Mouse (Mus musculus) CH12.LX (cell line): ENCODE results near the gene Ilf3. TPM values are rescaled to one million over a fixed set of nuclear protein-coding genes. Genes with fewer than 3 reads are reported as not detected.

Source experiments
- DNase-seq: peaks from one replicate; pipeline ENCODE4 v3.0.0-alpha.2; 2013; ENCODE audit errors: extremely low read depth
- H3K27ac ChIP-seq: 2 replicates; pipeline ENCODE4 v1.5.1; 2012; ENCODE audit warnings: low read depth, mild to moderate bottlenecking, control low read depth, moderate library complexity; ENCODE audit not compliant: insufficient read depth
- H3K27me3 ChIP-seq: replicated peaks from 2 replicates; pipeline ENCODE3; 2012; ENCODE audit warnings: inconsistent platforms
- H3K36me3 ChIP-seq, 2 experiments: replicated peaks in 1 of 2; 2 replicates each; pipeline versions ENCODE3 to v1.6.1; 2012; ENCODE audit warnings: inconsistent platforms in 1 of 2, low read length in 1 of 2, mild to moderate bottlenecking in 1 of 2, mixed read lengths in 1 of 2, moderate library complexity in 1 of 2; ENCODE audit not compliant: control insufficient read depth in 1 of 2, insufficient read depth in 1 of 2
- H3K4me1 ChIP-seq, 2 experiments: 2 replicates each; pipeline ENCODE4 v1.6.1; 2012; ENCODE audit warnings: inconsistent platforms in 1 of 2, moderate library complexity in 1 of 2; ENCODE audit not compliant: insufficient read depth in 2 of 2, control insufficient read depth in 1 of 2
- H3K4me2 ChIP-seq: 2 replicates; pipeline ENCODE4 v1.6.1; 2012; ENCODE audit warnings: low read depth, mild to moderate bottlenecking, control low read depth; ENCODE audit not compliant: poor library complexity, insufficient read depth, severe bottlenecking
- H3K4me3 ChIP-seq, 3 experiments: fragments of 150-350 bp in 1 of 3; sonication (generic) in 1 of 3; replicated peaks in 1 of 3; 2 replicates each; pipeline versions ENCODE3 to v1.5.1; 2011 to 2012; ENCODE audit warnings: low read depth in 2 of 3, low read length in 2 of 3, mild to moderate bottlenecking in 2 of 3, moderate library complexity in 2 of 3, control low read depth in 1 of 3, improper control_type of control experiment in 1 of 3, inconsistent platforms in 1 of 3, mixed read lengths in 1 of 3; ENCODE audit not compliant: poor library complexity in 1 of 3
- H3K79me2 ChIP-seq: replicated peaks from 2 replicates; pipeline ENCODE4 v1.6.1; 2012; ENCODE audit warnings: mild to moderate bottlenecking, moderate library complexity; ENCODE audit not compliant: control insufficient read depth, poor library complexity, insufficient read depth, severe bottlenecking; ENCODE audit errors: extremely low read depth
- H3K9ac ChIP-seq: 2 replicates; pipeline ENCODE4 v1.6.1; 2012; ENCODE audit warnings: low read depth, mild to moderate bottlenecking, control low read depth, moderate library complexity; ENCODE audit not compliant: insufficient read depth
- H3K9me3 ChIP-seq: replicated peaks from 2 replicates; pipeline ENCODE3; 2012; ENCODE audit warnings: low read length, inconsistent platforms, mixed read lengths
- BHLHE40 ChIP-seq: IDR thresholded peaks from 2 replicates; pipeline ENCODE4 v1.6.1; 2011; ENCODE audit warnings: mild to moderate bottlenecking, low read depth, low read length, improper control_type of control experiment
- CHD1 ChIP-seq: IDR thresholded peaks from 2 replicates; pipeline ENCODE4 v1.6.1; 2012; ENCODE audit warnings: low read depth, low read length, improper control_type of control experiment, inconsistent platforms
- CTCF ChIP-seq, 2 experiments: IDR thresholded peaks in 1 of 2; conservative IDR thresholded peaks in 1 of 2; 2 replicates each; pipeline ENCODE4 v1.5.1; 2011 to 2012; ENCODE audit warnings: low read depth in 2 of 2, low read length in 2 of 2, improper control_type of control experiment in 1 of 2, inconsistent platforms in 1 of 2, mild to moderate bottlenecking in 1 of 2, moderate library complexity in 1 of 2
- EP300 ChIP-seq: IDR thresholded peaks from 2 replicates; pipeline ENCODE4 v1.6.1; 2011; ENCODE audit warnings: low read length, improper control_type of control experiment
- ETS1 ChIP-seq: conservative IDR thresholded peaks from 2 replicates; pipeline ENCODE4 v1.6.1; 2012; ENCODE audit warnings: low read depth, mild to moderate bottlenecking, inconsistent platforms, low read length, improper control_type of control experiment, moderate library complexity
- GABPA ChIP-seq: IDR thresholded peaks from 2 replicates; pipeline ENCODE4 v1.6.1; 2012; ENCODE audit warnings: low read depth, low read length, improper control_type of control experiment, inconsistent platforms; ENCODE audit not compliant: insufficient replicate concordance
- HCFC1 ChIP-seq: IDR thresholded peaks from 2 replicates; pipeline ENCODE4 v1.6.1; 2012; ENCODE audit warnings: low read depth, mild to moderate bottlenecking, inconsistent platforms, low read length, improper control_type of control experiment
- IRF4 ChIP-seq: IDR thresholded peaks from 2 replicates; pipeline ENCODE4 v1.6.1; 2014; ENCODE audit warnings: low read depth, mild to moderate bottlenecking, inconsistent platforms, low read length, improper control_type of control experiment
- JUN ChIP-seq: IDR thresholded peaks from 2 replicates; pipeline ENCODE4 v1.6.1; 2011; ENCODE audit warnings: low read depth, mild to moderate bottlenecking, low read length, improper control_type of control experiment, moderate library complexity; ENCODE audit not compliant: insufficient read depth
- JUND ChIP-seq: conservative IDR thresholded peaks from 2 replicates; pipeline ENCODE4 v1.6.1; 2011; ENCODE audit warnings: low read depth, low read length, improper control_type of control experiment
- MAFK ChIP-seq: IDR thresholded peaks from 2 replicates; pipeline ENCODE4 v1.6.1; 2011; ENCODE audit warnings: low read length, improper control_type of control experiment; ENCODE audit not compliant: insufficient replicate concordance
- MAX ChIP-seq: IDR thresholded peaks from 2 replicates; pipeline ENCODE4 v1.6.1; 2011; ENCODE audit warnings: low read length, improper control_type of control experiment
- MAZ ChIP-seq: IDR thresholded peaks from 2 replicates; pipeline ENCODE4 v1.6.1; 2012; ENCODE audit warnings: low read depth, mild to moderate bottlenecking, inconsistent platforms, low read length, improper control_type of control experiment, moderate library complexity
- MEF2A ChIP-seq: IDR thresholded peaks from 2 replicates; pipeline ENCODE4 v1.6.1; 2014; ENCODE audit warnings: low read depth, mild to moderate bottlenecking, inconsistent platforms, low read length, improper control_type of control experiment, borderline replicate concordance
- MXI1 ChIP-seq: IDR thresholded peaks from 2 replicates; pipeline ENCODE4 v1.6.1; 2011; ENCODE audit warnings: mild to moderate bottlenecking, low read depth, low read length, improper control_type of control experiment
- NELFE ChIP-seq: IDR thresholded peaks from 2 replicates; pipeline ENCODE4 v1.6.1; 2011; ENCODE audit warnings: low read depth, low read length, improper control_type of control experiment
- NRF1 ChIP-seq: IDR thresholded peaks from 2 replicates; pipeline ENCODE4 v1.6.1; 2014; ENCODE audit warnings: low read depth, mild to moderate bottlenecking, inconsistent platforms, low read length, improper control_type of control experiment, moderate library complexity
- RAD21 ChIP-seq: IDR thresholded peaks from 2 replicates; pipeline ENCODE4 v1.6.1; 2011; ENCODE audit warnings: low read depth, mild to moderate bottlenecking, low read length, improper control_type of control experiment, moderate library complexity
- RCOR1 ChIP-seq: conservative IDR thresholded peaks from 2 replicates; pipeline ENCODE4 v1.6.1; 2012; ENCODE audit warnings: low read depth, mild to moderate bottlenecking, inconsistent platforms, low read length, improper control_type of control experiment
- SMC3 ChIP-seq: IDR thresholded peaks from 2 replicates; pipeline ENCODE4 v1.6.1; 2011; ENCODE audit warnings: low read depth, low read length, improper control_type of control experiment
- TBP ChIP-seq: conservative IDR thresholded peaks from 2 replicates; pipeline ENCODE4 v1.6.1; 2011; ENCODE audit warnings: low read depth, low read length, improper control_type of control experiment
- UBTF ChIP-seq: IDR thresholded peaks from 2 replicates; pipeline ENCODE4 v1.6.1; 2012; ENCODE audit warnings: low read depth, mild to moderate bottlenecking, inconsistent platforms, low read length, improper control_type of control experiment, moderate library complexity
- ZMIZ1 ChIP-seq: IDR thresholded peaks from 2 replicates; pipeline ENCODE4 v1.6.1; 2012; ENCODE audit warnings: low read depth, mild to moderate bottlenecking, inconsistent platforms, low read length, improper control_type of control experiment
- ZNF384 ChIP-seq: IDR thresholded peaks from 2 replicates; pipeline ENCODE4 v1.6.1; 2012; ENCODE audit warnings: low read depth, low read length, improper control_type of control experiment, inconsistent platforms
- dilution Hi-C: fragments of 300-500 bp; cut with MboI; formaldehyde crosslinking; loops from 2 replicates; pipeline ENCODE4 v1.14.3; 2020; ENCODE audit warnings: low sequenced_read_pairs; ENCODE audit not compliant: extremely low pct_unique_long_range_greater_than_20kb, extremely low pct_ligation_motif_present
- in situ Hi-C: fragments of 300-500 bp; cut with MboI; formaldehyde crosslinking; loops from 3 replicates; pipeline ENCODE4 v1.14.3; 2019; ENCODE audit warnings: low sequenced_read_pairs, low pct_ligation_motif_present, low pct_unique_long_range_greater_than_20kb, mixed read lengths
- polyA plus RNA-seq: library from polyadenylated mRNA; unstranded; fragments of >175 nt; gene quantifications from 2 replicates; pipeline ENCODE4 v1.2.1, GENCODE M21; 2012; ENCODE audit warnings: low read depth; ENCODE audit not compliant: insufficient read length
- total RNA-seq, 2 experiments: library from RNA; depleted of rRNA; stranded (reverse); fragments of 300-350 nt in 1 of 2; fragments of >200 nt in 1 of 2; gene quantifications; 2 replicates each; pipeline ENCODE4 v1.2.3; 2012 to 2014

Gene Ilf3
- total and polyA plus RNA-seq, 3 experiments = 72.8 to 128 (median 77.3) TPM

DNA sequence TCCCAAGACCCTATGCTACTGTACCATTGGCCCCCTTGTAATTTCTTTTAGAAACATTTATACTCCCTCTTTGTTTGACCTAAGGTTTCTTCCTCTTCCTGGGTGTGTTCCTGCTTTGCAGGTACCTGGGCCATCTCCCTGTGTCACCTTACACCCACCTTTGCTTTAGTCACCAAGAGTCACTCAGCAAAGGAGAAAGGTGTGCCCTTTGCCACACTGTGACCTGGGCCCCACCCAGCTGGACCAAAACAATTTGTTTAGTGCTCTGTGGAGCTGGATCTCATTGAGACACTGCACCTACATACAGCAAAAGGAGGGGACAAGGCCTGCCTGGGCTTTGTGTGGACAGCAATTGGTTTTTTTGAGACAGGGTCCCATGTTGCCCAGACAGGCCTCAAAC lies 72.7 kb downstream of the Ilf3 start:
- no peaks in the 10 kb centered on the region for H3K27me3 ChIP-seq
- H3K4me1 ChIP-seq = peaks cover 13 to 40% of the 10 kb centered on the region in 2 experiments
- no peak for DNase-seq
- H3K36me3 ChIP-seq = peaks cover 0 to 68% of the 10 kb centered on the region in 2 experiments
- dilution Hi-C loops = no loop called here
- no peaks in the 10 kb centered on the region for H3K9me3 ChIP-seq
- H3K4me3 ChIP-seq = no peak overlapping the region
- peaks cover 8% of the 10 kb centered on the region for H3K79me2 ChIP-seq
- no peak overlapping the region for H3K4me2 ChIP-seq
- no peak overlapping the region for H3K9ac ChIP-seq
- H3K27ac ChIP-seq = no peak overlapping the region
- in situ Hi-C loops = no loop called here
- TF ChIP-seq UBTF (no peak), HCFC1 (no peak), MAZ (no peak), SMC3 (no peak), RAD21 (no peak), CHD1 (no peak)

DNA sequence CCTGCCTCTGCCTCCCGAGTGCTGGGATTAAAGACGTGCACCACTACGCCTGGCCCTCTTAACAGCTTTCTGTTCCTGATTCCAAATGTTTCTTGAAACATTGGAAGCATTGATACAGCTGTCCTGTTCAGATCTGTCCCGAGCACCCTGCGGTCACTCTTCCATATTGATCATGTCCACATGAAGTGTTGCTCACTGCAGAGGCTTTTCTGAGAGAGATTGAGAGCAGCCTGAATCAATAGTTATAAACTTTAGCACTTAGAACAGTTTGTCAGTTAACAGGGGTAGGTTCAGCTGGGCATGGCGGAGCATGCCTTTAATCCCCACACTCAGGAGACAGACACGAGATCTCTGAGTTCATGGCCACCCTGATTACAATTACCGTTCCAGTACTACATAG lies 76.2 kb downstream of the Ilf3 start:
- Histone ChIP-seq H3K4me3 (no peak overlapping the region), H3K9ac (no peak overlapping the region), H3K79me2 (peaks cover 3% of the 10 kb centered on the region), H3K36me3 (peaks cover 10 to 76% of the 10 kb centered on the region in 2 experiments), H3K4me2 (no peak overlapping the region), H3K27me3 (no peaks in the 10 kb centered on the region), H3K4me1 (peaks cover 13 to 27% of the 10 kb centered on the region in 2 experiments), H3K9me3 (no peaks in the 10 kb centered on the region), H3K27ac (no peak overlapping the region)
- no peak for TF ChIP-seq JUND
- no peak for TF ChIP-seq CTCF (conservative IDR thresholded peaks at IDR 0.05 in 1 of 2, IDR thresholded peaks at IDR 0.05 in 1 of 2; ENCODE audit: low read depth in 2 of 2, low read length in 2 of 2)
- no peak for TF ChIP-seq TBP
- no peak for TF ChIP-seq MAFK
- no peak for TF ChIP-seq MEF2A
- no peak for TF ChIP-seq ZMIZ1
- no peak for TF ChIP-seq JUN
- no peak for TF ChIP-seq GABPA
- TF ChIP-seq NRF1 = no peak
- TF ChIP-seq HCFC1 = no peak
- no peak for TF ChIP-seq EP300
- TF ChIP-seq IRF4 = no peak
- no peak for TF ChIP-seq RCOR1
- no peak for TF ChIP-seq SMC3
- no peak for TF ChIP-seq BHLHE40
- no peak for TF ChIP-seq MXI1
- no peak for TF ChIP-seq ZNF384
- TF ChIP-seq MAX = no peak
- no peak for TF ChIP-seq NELFE
- TF ChIP-seq ETS1 = no peak
- DNase-seq = no peak
- in situ Hi-C loops (no loop called here), dilution Hi-C loops (no loop called here)
